Mouse (Mus musculus) left cerebral cortex, postnatal 10 days (tissue): ENCODE measurements at regions not wholly inside any gene's neighbourhood (a gene's known extent, or its start where the extent isn't known, plus 50 kb on each side); places are given as distances from the start of the nearest gene placed in this dataset.

Experiments
- DNase-seq, 2 experiments: peaks; one replicate each; pipeline ENCODE4 v3.0.0; 2021 to 2022; ENCODE audit warnings: low spot score in 2 of 2, mixed read lengths in 1 of 2; ENCODE audit errors: extremely low spot score in 1 of 2
- intact Hi-C: fragments of 180-260 bp; cut with DNase I; formaldehyde crosslinking; loops from one replicate; pipeline ENCODE4 v1.15.1; 2025

GRCm38 (mm10) chr17:27364899-27365298, 156.3 kb downstream of the Grm4 start:
- intact Hi-C loops, result no loop called here
- DNase-seq, result no peak

GRCm38 (mm10) chr17:27364338-27364737, 156.9 kb downstream of the Grm4 start:
- intact Hi-C loops, result no loop called here
- no peak for DNase-seq

DNA sequence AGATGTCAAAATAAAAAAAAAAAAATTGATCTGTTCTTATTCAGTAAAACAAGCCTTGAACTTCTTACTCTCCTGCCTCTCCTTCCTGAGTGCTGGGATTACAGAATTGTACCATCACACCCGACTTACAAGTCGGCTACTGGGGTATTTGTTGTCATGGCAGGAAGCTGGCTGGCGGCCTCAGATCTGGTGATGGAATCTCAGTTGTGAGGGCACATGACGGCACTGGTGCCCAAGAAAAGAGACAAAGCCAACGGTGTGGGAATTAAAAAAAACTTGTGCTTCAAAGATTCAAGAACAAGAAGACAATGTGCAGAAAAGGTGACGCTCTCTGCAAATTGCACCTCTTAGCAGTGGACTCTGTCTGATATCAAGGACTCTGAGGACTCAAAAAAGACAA, 157.3 kb downstream of the Grm4 start:
- intact Hi-C loops, result no loop called here

DNA sequence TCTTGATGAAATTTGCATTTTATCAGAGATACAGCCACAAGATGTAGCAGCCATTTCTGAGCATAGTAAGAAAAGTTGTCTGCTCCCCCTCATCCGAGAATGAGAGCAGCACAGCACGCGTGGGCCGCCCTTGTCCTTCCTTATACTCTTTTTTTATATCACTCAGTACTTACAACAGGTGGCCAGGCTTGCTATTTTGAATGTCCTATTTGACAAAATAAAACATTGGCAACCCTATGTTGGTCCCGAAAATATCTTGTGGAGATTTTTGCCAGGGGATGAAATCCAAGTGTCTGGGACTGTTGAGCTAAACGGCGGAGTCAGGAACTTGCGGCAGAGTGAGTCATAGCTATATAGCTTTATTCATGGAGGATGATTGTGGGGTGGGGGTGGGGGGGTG, 158.0 kb upstream of the Lemd2 start:
- intact Hi-C loops, result no loop called here
- DNase-seq, result peak in 1 of 2 experiments; percentile 67

More for the DNA sequence above, 157.3 kb downstream of the Grm4 start:
- no peak for DNase-seq

GRCm38 (mm10) chr17:27361362-27361761, 157.1 kb upstream of the Lemd2 start:
- DNase-seq, result peak in 1 of 2 experiments; percentile 52
- intact Hi-C loops, result no loop called here

GRCm38 (mm10) chr17:27356862-27357261, 152.6 kb upstream of the Lemd2 start:
- intact Hi-C loops, result no loop called here
- DNase-seq, result no peak

DNA sequence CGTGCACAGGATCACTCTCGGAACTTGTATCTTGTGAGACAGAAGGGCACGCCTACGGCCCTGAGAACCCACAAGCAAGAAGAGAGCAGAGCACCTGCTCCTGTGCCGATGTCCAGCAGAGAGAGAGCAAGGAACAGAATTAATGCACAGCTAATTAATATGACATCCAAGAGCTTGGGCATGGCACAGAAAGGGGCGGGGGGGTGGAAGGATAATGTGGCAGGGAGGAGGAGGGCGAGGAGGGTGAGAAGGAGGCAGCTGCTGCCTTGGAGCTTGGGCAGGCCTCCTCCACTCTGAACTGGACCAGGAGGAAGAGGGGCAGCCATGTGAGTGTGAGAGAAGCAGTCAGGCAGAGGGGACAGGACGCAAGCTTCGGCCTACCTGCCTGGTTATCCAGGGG, 151.4 kb upstream of the Lemd2 start:
- no peak for DNase-seq
- intact Hi-C loops, result no loop called here

- no peak for DNase-seq
- intact Hi-C loops, result no loop called here
Measured at GRCm38 (mm10) chr17:27355056-27355455, 150.8 kb upstream of the Lemd2 start.

DNA sequence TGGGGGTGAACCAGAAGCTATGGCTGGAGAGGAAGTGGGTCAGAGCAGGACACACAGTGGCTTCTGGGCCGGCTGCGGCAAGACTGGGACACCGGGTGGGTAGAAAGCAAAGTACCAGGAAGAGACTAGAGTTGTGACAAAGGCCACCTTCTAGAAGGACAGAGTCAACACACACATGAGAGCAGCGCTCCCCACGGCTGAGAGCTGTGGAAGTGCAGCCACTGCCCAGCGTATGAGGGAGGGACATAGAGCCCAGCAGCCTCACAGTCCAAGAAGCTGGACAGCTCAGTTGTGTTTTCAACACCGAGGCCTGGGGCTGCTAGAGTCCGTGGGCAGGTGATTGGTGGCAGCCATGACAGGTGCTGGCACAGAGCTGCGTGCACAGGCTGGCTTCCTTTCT, 145.6 kb upstream of the Lemd2 start:
- intact Hi-C loops, result no loop called here
- DNase-seq, result no peak

- DNase-seq, result no peak
- intact Hi-C loops, result no loop called here
Measured at GRCm38 (mm10) chr17:27349432-27349831, 145.2 kb upstream of the Lemd2 start.

GRCm38 (mm10) chr17:27341952-27342890, 138.0 kb upstream of the Lemd2 start:
- intact Hi-C loops, result no loop called here
- DNase-seq, result no peak

GRCm38 (mm10) chr17:27339823-27340222, 135.6 kb upstream of the Lemd2 start:
- DNase-seq, result no peak
- intact Hi-C loops, result no loop called here

DNA sequence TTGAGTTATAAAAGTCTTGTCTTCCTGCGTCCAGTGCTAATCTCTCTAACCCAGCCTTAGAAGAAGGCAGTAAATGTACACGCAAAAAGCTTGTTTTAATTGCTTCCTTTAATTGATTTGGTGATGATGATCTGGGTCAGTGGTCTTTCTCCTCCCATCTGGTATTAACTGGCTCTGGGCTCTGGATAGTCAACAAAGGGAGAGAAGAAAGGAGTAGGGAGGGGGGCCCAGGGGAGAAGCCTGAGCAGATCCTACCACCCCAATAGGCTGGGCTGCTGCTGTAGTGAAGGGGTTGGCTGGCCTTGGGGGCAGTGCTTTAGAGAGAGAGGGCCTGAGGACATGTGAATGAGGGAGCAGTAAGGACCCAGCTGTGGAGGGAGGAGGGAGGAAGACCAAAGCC, 135.0 kb upstream of the Lemd2 start:
- intact Hi-C loops, result no loop called here
- no peak for DNase-seq

DNA sequence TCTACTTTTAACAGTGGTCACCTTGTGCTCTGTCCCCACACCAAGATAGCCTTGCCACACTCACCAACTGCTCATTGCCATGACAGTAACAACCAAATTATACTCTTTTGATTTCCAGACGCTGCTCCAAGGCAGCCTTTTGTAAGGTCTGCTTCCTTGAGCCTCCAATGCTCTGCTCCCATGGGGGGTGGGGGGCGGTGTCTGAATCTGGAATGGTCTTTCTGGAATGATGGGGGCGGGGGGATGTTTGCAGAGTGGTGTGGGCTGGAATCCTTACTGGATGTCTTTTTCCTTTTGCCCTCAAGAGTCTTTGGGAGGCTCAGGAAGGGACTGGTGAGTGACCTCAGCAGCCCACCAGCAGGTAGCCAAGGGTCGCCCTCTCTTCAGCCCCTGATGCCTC, 131.4 kb upstream of the Lemd2 start:
- no peak for DNase-seq
- intact Hi-C loops, result no loop called here

DNA sequence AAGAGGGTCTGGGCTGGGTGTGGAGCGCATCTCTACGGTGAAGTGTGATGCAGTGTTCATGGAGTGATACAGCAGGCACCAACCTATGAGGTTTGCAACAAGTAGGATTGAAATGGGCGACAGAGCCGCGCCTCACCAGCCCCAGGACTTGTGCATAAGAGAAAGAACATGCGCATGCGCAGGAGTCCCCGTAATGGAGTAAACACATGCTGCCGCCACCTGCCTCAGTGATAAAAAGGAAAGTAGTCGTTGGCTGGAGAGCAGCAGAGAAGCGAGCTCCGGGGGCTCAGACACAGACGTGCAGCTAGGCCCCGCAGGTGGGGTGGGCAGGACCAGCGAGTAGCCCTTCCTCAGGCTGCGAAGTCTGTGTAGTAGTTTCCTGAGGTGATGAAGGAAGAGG, 129.3 kb upstream of the Lemd2 start:
- DNase-seq, result peak in 1 of 2 experiments; percentile 60

GRCm38 (mm10) chr17:27333141-27333540, 128.9 kb upstream of the Lemd2 start:
- no peak for DNase-seq
- intact Hi-C loops, result loop anchor here (1.0 kb wide), 1 partner anchor 126 kb away; no protein-coding TSS in a partner anchor

More for the DNA sequence above, 129.3 kb upstream of the Lemd2 start:
- intact Hi-C loops, result loop anchor here (1.0 kb wide), 1 partner anchor 126 kb away; no protein-coding TSS in a partner anchor

- DNase-seq, result no peak
- intact Hi-C loops, result no loop called here
Measured at GRCm38 (mm10) chr17:27332076-27332475, 127.8 kb upstream of the Lemd2 start.

- intact Hi-C loops, result no loop called here
- DNase-seq, result no peak
Measured at GRCm38 (mm10) chr17:27331630-27332029, 127.4 kb upstream of the Lemd2 start.

- peak in 1 of 2 experiments; percentile 65 for DNase-seq
- intact Hi-C loops, result no loop called here
Measured at GRCm38 (mm10) chr17:27329791-27330190, 125.5 kb upstream of the Lemd2 start.

DNA sequence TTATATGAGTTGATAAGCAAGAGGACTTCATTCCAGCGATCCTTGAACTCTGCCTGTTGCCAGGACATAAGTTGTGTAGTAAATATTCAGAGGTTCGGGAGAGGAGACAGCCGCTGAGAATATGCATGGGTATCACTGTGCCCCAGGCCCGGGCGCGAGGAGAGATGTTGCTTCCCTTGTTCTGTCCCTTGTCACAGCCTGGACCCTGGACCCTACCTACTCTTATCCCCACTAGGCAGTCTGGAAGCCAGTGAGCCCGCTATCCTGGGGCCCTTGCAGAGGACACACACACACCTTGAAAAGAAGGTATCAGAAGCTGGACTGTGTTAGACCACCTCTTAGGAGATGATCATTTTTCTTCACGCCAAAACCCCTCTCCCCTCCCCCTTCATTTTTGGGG, 124.9 kb upstream of the Lemd2 start:
- DNase-seq, result peak in 1 of 2 experiments; percentile 33
- intact Hi-C loops, result no loop called here
